Mouse (Mus musculus): ENCODE data around the gene Slc4a4.

The Slc4a4 gene

GRCm38 (mm10) chr5:88917221-88917620 lies 30.6 kb downstream of the Slc4a4 start:
- no peak for DNase-seq

DNA sequence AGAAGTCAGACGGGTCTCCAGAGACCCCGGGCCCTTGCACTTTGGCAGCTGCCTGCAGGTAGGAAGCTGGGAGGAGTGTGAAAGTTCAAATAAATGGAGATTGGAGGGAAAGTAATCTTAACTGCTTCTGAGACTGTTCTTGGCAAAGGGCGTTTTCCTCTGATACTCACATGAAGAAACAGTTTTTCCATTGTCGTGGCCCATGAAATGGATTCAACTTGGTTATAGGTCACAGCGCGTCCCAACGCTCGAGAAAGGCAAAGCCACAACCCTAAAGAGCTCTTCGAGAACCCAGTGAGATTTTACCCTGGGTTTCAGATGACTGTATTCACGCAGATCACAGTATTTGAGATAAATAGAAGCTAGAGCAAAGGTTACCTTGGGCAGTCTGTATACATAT lies 31.0 kb downstream of the Slc4a4 start:
- DNase-seq: no peak

- DNase-seq: no peak
These were observed 31.9 kb downstream of the Slc4a4 start for GRCm38 (mm10) chr5:88918538-88918937.

GRCm38 (mm10) chr5:88925576-88925975 lies 39.0 kb downstream of the Slc4a4 start:
- DNase-seq: no peak

DNA sequence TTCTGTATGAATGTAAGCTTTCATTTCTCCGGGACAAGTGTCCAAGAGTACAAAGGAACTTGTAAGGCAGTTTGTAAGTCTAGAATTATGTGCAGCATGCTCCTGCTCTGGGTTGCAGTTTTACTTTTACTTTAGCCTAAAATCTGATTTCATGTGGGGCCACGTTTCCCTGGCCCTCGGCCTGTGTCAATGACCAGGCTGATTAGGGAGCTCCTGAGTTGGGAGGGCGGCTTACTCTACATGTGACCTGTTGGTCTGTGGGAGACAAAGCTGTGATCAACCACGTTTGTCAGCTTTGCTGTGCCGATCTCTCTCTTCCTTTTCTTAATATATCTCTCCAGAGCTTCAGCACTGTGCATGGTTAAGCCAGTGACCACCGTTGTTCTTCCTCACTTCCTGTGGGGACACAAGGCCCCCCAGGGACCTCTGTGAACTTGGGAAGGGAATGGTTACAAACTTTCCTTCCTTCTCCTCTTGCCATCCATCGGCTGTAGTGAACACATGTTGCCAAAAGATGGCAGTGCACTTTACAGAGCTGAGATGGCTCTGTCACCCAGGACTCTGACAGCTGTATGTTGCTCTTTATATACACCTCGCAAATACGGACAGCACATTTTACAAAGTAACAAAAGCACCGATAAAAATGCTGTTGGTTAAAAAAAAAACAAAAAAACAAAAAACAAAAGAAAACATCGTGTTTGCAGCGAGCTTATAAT lies 41.7 kb downstream of the Slc4a4 start:
- DNase-seq: no peak

DNA sequence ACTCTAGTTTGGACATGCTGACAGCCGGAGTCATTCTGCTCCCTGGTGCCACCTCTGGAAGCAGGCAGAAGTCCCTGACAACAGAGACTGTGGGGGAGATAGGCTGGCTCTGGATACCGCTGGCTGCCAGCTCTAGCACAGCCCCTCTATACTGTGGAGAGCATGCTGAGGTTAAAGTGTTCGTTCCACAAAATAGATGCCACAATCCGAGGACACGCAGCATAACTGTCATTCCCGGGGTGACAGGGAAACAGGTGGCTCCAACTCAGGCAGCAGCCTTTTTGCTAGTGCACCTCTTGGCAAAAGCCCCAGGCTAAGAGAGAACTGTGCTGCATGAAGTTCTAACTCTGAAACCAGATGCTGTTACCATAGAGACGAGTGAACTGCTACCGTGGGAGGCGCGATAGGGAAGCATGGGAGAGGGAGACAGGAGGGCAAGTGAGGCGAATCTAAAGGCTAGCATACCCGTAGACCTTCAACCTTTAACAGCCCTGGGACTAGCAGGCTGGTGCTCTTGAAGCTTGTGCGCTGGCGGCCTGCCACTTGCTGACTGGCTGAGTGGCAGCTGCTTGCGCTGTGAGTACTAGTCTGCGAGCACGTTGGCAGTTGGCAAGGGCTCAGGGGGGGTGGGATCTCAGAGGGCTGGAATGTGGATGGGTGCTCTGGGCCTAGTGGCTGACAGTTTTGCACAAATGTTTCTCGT lies 42.9 kb downstream of the Slc4a4 start:
- DNase-seq: peak; percentile 86

DNA sequence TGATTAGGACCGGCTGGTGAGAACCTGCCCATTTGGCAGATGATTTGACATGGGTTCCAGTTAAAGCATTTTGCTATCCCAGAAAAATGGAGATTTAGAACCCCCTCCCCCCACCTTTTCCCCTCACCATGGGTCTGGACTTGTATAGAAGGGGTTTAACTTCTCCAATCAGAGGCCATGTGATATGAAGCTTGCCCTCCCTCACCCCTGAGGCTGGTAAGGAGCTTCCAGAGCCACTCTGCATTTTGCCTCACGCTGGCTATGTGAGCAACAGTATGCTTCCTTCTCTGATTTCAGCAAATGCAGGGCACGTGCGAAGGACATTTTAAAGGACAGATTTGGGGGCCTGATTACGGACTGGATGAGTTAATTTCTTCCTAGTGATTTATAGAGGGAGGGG lies 43.5 kb downstream of the Slc4a4 start:
- no peak for DNase-seq

DNA sequence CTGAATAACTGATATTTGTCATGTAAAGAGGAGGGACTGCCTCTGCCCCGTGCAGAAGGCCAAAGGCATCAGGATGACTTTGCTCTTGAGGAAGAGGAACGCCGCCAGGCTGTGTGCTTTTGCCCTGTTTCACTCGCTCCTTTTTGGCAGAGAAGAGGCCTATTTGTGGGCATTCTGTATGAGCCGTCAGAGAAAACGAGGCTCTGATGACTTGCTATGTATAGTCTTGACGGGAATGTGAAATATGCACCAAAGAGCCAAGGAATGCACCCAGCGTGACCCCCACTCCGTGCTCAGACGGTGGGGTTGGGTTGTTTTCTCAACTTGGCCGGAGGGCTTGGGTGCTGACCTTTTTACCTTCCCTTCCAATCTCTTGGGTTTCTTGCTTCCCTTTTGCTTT lies 44.0 kb downstream of the Slc4a4 start:
- no peak for DNase-seq

DNA sequence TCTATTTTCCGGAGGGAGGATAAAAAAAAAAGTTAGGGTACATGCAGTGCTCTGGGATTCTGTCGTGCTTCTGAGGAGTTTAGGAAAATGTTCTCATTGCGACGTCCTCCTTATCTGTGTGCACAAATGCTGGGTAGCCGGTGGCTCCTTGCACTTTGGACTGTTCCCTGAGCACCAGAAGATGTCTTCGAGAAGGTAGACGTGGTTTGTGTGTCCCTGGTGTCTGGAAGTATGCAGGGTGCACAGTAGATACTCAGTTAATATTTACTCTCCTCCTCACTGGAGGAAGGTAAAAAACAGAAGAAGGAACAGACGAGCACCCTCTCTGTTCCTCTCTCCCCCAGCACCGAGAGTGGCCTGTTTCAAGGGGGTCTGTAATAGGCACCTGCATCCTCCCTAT lies 44.6 kb downstream of the Slc4a4 start:
- no peak for DNase-seq

GRCm38 (mm10) chr5:88933454-88933853 lies 46.8 kb downstream of the Slc4a4 start:
- DNase-seq: no peak

DNA sequence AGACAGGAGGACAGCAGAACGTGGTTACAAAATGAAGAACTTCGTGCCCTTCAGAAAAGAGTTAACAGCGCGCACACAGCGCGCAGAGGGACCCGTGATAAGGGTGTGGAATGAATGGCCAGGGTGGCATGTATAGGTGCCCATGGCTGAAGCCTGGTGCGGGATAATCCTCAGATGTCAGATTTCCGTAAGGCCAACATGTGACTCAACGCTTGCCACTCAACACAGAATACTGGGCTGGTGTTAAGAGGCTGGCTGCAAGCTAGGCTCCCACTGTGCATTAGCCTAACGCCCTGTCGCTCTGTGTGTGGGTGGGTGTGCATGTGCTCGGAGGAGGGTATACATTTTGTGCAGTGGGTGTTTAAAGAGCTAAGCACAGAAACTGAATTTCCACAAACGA lies 47.3 kb downstream of the Slc4a4 start:
- DNase-seq: no peak

DNA sequence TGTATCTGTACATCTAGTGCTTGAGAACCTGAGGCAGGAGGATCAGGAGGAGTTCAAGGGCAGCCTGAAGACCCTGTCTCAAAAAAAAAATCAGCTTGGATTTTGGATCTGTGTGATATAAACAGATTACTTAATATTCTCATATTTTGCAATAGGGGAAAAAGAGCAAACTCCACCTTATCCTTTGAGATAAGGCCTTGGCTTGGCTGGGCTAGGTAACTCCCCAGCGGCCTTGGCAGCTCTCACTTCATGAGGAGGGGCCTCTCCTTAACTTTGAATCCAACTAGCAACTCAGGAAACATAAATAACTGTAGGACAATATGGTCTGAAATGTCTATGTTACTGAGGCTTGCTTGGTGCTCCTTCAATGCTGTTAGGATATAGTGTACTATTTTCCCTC lies 51.6 kb downstream of the Slc4a4 start:
- no peak for DNase-seq

DNA sequence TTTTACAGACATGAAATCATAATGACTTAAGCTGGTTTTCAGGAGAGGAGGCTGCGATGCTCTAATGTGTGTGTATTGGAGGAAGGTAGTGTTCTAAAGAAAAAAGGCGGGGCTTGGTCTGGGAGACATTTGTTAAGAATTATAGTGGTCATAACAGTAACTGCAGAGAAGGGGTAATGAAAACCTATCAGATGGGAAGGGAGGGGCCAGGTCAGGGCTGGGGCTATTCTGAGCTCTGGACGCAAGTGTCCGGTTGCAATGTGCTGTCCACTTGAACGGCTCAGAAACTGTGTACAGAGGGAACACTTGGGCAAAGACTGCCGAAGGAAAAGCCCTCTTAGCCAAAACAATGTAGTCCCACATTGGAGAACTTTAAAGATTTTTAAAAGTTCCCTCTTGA lies 52.5 kb downstream of the Slc4a4 start:
- no peak for DNase-seq

- no peak for DNase-seq
These were observed 53.2 kb downstream of the Slc4a4 start for GRCm38 (mm10) chr5:88939782-88940181.

- DNase-seq: no peak
These were observed 55.3 kb downstream of the Slc4a4 start for GRCm38 (mm10) chr5:88941905-88942304.

DNA sequence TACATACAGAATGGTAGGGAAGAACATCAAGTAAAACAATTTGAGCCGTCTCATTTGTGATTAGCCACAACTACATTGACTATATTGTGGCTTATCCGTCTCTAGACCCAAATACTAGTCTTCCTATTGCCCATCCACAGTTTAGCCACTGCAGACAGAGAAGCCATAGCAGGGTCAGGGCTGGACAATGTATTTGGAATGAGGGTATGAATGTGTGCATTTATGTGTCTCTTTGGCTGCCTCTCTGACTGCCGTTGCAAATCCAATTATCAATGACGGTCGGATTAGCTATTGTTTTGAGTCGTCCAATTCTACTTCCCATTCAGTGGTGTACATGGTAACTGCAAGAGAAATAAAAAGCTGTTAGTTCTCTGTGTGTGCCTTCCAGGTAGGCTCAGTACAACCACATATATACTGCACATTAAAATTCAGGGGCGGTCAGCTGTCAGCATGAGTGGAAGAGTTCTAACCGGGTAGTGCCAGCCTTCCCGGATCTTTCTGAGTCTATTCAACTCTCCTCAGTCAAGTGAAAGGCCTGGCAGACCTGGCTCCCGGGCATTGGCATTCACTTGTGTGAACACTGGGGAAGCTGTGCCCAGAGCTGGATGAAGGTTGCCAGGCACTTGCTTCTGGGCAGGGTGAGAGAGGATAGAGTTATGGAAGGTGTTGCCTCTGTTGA lies 59.2 kb downstream of the Slc4a4 start:
- DNase-seq: peak; percentile 40

GRCm38 (mm10) chr5:88950337-88950736 lies 63.7 kb downstream of the Slc4a4 start:
- DNase-seq: no peak

GRCm38 (mm10) chr5:88952757-88953577 lies 66.3 kb downstream of the Slc4a4 start:
- DNase-seq: no peak

DNA sequence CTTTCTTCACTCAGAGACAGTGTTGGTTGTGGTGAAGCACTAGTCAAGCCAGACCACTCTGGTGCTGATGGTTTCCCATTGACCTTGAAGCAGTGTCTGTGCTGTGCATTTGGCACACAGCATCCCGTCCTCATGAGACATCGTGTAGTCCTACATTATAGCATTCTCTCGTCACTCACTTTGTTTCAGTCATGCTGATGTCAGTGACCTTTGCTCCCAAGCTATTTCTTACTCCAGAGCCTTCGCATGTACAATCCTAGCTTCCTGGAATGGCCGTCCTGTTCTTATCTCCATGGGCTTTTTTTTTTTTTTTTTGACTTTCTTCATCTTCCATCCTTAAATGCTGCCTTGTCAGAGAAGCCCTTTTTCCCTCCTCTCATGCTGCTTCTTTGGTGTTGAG lies 71.1 kb downstream of the Slc4a4 start:
- no peak for DNase-seq

DNA sequence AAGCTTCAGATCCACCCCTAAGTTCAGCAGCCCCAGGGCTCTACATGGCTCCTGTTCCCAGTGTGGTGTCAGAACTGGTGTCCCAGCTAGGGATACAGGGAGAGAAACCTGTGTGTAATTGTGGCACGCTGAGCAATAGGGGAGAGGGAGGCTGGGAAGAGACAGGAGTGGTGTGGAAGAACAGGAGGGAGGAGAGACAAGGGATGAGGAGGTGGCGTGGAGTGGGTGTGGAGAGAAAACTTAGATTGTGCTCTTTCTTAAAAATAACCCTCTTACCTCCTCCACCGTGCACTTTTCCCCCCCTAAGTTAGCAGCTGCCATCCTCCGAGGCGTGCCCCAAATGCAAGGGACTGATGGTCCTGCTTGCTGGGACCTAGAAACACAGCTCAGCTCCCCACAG lies 72.3 kb downstream of the Slc4a4 start:
- no peak for DNase-seq

GRCm38 (mm10) chr5:88959412-88959811 lies 72.8 kb downstream of the Slc4a4 start:
- DNase-seq: no peak

DNA sequence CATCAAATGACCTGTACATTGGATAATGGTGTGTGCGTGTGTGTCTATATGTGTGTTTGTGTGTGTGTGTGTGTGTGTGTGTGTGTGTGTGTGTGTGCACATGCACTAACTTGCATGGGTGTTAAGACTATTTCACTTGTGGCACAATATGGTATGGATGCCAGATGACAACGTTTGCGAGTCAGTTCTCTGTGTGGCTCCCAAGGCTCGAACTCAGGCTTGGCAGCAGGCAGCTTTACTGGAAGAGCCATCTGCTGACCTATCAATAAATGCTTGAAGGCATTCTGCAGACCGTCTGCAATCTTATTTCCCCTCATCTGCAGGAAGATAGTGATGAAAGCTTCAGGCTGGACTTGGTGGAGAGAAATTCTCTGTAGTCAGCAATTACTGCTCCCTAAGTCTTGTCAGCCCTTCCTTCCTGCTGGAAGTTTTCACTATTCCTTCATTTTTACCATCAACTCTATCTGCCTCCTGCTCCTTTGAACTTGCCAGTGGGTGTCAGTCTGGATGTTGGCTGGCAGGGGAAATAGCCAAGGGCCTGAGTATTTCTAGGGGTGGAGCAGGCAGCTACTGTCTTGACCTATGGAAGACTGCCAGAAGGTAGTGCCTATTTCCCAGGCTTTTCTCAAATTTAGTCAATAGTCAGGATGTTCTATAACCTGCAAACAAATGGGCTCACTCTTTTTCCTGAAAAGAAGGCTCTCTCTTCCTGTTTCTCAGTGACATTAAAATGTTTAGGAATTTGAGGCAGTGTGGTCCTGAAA lies 73.9 kb downstream of the Slc4a4 start:
- no peak for DNase-seq

Measured in right cerebral cortex, postnatal 4 days (tissue).